Mouse (Mus musculus) heart, adult 8-10 months (tissue): Measurements from ENCODE around the gene Ptprcap. TPM values are rescaled to one million over a fixed set of nuclear protein-coding genes. Genes with fewer than 3 reads are reported as not detected.
"Not testable (repeated sequence)": the region's sequence is repeated elsewhere in the genome, so short reads cannot be mapped to it uniquely, and the experiment has no call there.

ENCODE experiments used
- DNase-seq: peaks from one replicate; pipeline ENCODE4 v3.0.0; 2022; ENCODE audit warnings: low spot score
- total RNA-seq, 4 experiments: library from RNA; stranded (reverse); gene quantifications; 2 replicates each; pipeline ENCODE4 v1.2.4; 2022

The Ptprcap gene
- 1 to 10 TPM in 3 of 4 experiments, under 1 TPM in 1; 0.73 to 2.4 (median 1.3) TPM for total RNA-seq

GRCm38 (mm10) chr19:4153232-4153654 lies at the start of gene Ptprcap:
TSS of gene Ptprcap (plus strand) at chr19:4153604.
- DNase-seq = no peak

DNA sequence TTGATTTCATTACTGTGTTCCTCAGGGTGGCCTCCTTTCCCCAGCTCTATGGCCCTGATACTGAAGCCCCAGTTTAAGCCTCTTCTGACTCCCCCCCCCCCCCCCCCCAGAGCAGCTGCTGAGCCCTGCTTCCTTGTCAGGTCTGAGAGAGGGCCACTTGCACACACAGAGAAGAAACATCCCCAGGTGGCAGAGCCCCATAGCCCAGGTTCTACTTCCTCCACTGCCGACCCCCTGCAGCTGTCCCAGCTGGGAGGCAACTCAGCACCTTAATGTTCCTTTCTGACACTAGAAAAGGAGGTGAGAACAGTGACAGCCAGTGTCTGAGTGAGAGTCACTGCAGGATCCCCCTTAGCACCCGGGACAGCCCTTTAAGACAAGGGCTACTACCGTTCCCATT lies 49.6 kb upstream of the Ptprcap start:
- DNase-seq = no peak

GRCm38 (mm10) chr19:4104675-4105194 lies 48.7 kb upstream of the Ptprcap start:
- no peak for DNase-seq

DNA sequence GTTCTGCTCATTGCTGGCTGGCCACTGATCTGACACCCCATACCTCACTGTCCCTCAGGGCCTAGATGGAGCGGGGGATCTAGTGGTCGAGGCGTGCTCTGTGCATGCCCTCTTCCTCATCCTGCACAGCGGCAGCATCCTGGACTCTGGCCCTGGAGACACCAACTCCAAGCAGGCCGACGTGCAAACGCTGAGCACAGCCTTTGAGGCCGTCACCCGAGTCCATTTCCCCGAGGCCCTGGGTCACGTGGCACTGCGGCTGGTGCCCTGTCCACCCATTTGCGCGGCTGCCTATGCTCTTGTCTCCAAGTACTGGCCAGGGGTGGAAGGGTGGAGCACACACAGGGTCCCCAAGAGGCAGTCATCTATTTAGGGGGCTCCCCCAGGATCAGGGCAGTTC lies 46.8 kb upstream of the Ptprcap start:
- DNase-seq = no peak

DNA sequence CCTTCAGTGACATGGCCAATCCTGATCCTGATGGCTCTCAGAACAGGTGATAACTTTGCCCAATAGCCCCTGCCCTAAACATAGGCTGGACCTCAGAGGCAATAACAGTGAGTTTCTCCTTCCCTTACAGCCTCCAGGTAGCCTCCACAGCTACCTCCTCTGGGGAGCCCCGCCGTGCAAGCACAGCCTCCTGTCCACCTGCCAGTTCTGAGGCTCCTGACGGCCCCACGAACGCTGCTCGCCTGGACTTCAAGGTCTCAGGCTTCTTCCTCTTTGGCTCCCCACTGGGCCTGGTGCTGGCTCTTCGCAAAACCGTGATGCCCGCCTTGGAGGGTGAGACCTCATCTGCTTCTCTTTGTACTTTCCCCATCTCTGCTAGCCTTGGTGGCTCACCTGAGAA lies 44.9 kb upstream of the Ptprcap start:
- no peak for DNase-seq

- DNase-seq = no peak
Measured at GRCm38 (mm10) chr19:4112063-4112960, 41.1 kb upstream of the Ptprcap start.

DNA sequence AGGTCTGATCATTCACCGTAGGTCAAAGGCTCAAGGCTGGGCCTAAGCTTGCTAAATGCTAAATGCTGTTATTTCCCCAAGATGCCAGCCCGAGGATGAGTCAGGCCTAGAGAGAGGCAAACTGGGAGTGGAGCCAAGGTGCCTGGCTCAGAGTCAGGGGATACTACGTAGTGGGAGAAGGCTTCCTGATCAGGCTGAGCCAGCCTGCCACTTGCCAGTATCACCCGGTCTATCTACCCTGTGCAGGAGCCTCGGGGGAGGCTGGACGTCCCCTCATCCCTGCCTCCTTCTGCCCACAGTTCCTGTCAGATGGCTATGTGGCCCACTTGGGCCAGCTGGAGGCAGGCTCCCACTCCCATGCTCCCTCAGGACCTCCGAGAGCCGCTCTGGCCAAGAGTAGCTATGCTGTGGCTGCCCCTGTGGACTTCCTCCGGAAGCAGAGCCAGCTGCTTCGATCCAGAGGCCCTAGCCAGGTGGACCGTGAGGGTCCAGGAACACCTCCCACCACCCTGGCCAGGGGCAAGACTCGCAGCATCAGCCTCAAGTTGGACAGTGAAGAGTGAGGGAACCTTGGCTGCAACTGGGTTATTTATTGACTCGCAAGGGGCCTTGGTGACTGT lies 40.1 kb upstream of the Ptprcap start:
- DNase-seq = peak; percentile 80

- no peak for DNase-seq
Measured at GRCm38 (mm10) chr19:4113806-4114230, 39.6 kb upstream of the Ptprcap start.

DNA sequence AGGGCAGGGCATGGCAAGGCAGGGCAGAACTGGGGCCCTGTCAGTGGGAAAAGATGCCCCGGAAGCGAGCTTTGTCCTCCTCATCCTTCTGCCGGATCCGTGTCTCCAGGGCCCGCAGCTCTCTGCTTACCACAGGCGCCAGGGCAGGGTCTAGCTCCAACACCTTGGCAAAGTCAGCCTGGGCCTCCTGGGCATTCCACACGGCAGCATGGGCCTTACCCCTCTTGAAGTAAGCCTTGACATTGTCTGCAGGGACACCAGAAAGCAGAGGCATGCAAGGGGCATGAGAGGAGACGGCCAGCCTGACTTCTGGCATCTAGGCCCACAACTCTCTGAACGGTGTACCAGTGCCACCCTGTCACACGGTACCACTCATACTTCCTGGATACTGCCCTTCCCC lies 38.9 kb upstream of the Ptprcap start:
- DNase-seq = no peak

DNA sequence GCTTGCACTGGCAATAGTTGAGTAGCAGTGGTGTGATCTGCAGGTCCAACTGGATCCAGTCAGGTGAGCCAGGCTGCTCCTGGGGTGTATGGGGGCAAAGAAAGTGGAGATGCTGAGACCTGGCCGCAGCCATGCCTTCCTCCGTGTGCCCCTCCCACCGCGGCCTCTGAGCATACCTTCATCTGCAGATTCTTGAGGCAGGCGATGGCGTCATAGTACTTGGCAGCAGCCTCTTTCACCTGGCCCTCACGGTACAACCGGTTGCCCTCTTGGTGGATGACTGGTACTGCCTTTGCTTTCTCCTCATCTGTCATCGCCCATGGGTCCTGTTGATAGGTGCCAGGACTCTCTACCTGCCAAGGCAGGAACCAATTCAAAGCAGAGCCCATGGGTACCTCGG lies 38.3 kb upstream of the Ptprcap start:
- DNase-seq = no peak

DNA sequence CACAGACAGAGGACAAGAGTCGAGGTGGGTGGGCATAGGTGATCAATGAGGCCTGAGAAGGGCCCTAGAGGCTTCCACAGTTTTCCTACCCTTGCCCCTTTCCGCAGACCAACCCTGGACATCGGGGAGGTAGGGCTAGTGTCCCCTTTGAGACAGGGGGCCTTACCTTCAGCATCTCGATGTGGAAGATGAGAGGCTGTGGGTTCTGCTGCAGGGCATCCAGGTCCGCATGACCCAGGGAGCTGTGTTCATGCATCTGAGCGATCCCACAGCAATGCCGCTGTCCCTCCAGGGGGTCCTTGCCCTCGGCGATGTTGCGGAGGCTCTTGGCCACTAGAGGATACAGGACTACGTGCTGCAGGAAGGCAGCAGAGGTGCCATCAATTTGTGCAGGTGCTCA lies 37.6 kb upstream of the Ptprcap start:
- no peak for DNase-seq

DNA sequence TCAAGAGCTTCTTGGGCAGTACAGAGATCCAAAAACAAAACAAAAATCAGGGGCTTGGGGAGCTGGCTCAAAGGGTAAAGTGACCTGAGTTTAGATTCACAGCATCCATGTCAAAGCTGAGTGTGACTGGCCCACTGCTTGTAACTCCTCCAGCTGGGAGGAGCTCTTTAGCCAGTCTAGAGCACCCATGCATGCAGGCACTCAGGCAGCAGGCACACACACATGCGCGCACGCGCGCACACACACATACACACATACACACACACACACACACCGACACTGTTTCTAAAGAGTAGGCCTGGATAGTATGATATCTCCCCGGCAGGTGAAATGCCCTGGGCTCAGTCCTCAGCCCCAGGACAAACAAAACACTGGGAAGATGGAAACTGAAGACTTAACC lies 36.4 kb upstream of the Ptprcap start:
- no peak for DNase-seq

DNA sequence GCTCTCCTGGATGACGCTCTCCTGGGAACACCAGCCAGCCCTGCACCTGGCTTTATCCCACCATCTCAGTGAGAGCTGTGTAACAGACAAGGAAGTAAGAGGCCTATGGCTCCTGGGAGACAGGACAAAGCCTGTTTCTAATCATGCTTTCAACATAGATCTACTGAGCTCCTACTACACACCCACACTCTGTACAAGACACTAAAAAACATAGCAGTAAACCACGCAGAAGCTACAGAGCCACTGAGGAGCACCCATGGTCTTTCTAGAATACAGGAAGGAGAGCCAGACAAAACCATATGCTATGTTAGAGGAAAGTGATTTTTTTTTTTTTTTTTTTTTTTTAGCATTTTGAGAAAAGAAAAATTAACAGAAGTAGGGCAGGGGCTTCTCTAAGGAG lies 35.1 kb upstream of the Ptprcap start:
- no peak for DNase-seq

GRCm38 (mm10) chr19:4119716-4120487 lies 33.5 kb upstream of the Ptprcap start:
- DNase-seq = no peak

GRCm38 (mm10) chr19:4120496-4120895 lies 32.9 kb upstream of the Ptprcap start:
- DNase-seq = no peak

DNA sequence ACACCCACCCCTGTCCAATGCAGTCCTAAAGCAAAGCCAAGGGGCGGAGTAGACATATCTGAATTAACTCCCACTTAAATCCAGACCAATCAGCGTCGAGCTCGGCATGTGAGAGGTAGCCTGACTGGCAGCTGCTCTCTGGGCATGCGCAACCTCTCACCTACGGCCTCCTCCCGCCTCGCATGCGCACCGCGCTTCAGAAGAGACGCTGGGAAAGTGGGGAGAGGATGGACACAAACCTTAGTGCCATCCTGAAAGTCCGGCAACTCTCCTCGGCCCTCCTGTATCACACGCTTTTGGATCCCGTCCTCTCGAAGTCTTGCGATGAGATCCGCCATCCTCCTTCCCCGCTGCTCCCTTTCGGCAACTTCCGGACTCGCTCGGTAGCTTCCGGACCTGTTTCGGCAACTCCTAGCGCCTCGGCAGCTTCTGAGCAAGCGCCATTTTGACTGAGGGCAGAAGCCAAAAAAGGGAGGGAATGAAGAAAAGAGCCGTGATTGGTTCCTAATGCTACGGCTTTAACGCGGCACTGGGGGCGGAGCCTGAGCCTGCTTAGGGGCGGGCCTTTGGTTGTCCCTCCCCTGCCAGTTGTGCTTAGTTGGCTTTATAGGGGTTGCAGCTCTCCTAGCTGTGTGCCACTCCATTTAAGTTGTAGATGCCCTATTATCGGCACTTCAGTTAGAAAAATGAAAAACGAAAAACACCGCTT lies 32.2 kb upstream of the Ptprcap start:
- peak; percentile 99 for DNase-seq

- not testable (repeated sequence) for DNase-seq
Measured at GRCm38 (mm10) chr19:4121896-4122295, 31.5 kb upstream of the Ptprcap start.

DNA sequence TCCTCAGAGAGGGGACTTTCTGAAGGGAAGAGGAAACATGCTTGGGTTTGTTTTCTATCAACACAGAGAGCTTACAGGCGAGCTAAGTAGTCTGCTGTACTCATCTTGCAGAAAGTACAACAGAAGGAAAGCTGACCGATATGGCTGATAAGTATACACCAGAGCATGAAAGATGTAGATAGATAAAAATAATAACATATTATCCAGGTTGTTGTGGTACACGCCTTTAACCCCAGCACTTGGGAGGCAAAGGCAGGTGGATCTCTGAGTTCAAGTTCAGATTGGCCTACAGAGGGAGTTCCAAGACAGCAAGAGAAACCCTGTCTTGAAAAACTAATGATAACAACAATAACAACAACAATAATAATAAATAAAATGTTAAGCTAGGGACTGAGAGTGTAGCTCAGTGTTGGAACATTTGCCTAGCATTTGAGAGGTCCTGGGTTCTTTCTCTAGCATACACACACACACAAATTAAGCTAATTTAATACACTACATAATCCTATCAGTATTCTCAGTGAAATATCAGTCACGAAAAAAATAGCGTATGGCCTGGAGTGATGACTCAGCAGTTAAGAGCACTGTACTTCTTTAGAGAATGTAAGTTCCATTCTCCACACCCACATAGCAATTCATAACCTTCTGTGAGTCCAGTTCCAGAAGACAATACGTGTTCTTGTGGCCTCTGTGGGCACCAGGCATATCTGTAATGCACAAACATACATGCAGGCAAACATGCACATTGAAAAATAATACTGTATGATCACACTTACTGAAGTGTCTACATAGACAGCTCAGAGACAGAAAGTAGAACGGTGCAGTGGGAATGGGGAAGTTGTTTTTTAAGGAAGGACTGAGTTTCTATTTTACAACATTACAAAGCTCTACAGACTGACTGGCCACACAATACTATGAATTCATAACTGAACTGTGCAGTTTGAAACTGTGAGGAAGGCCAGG lies 30.7 kb upstream of the Ptprcap start:
- no peak for DNase-seq

- DNase-seq = no peak
Measured at GRCm38 (mm10) chr19:4124432-4124831, 29.0 kb upstream of the Ptprcap start.

- DNase-seq = not testable (repeated sequence)
Measured at GRCm38 (mm10) chr19:4125268-4125667, 28.1 kb upstream of the Ptprcap start.
